Mouse (Mus musculus) megakaryocyte, embryonic 14.5 days (primary cell): ENCODE results near the gene Avil. TPM values are rescaled to one million over a fixed set of nuclear protein-coding genes. Genes with fewer than 3 reads are reported as not detected.
"Not testable (repeated sequence)": the region's sequence is repeated elsewhere in the genome, so short reads cannot be mapped to it uniquely, and the experiment has no call there.

Source experiments
- H3K27me3 ChIP-seq: replicated peaks from 2 replicates; pipeline ENCODE3; 2012; ENCODE audit warnings: inconsistent platforms
- H3K36me3 ChIP-seq: replicated peaks from 2 replicates; pipeline ENCODE3; 2012; ENCODE audit warnings: low read length, inconsistent platforms, mixed read lengths
- H3K4me1 ChIP-seq: 2 replicates; pipeline ENCODE4 v1.6.1; 2012; ENCODE audit warnings: inconsistent platforms
- H3K4me3 ChIP-seq: replicated peaks from 2 replicates; pipeline ENCODE3; 2012; ENCODE audit warnings: moderate library complexity, mild to moderate bottlenecking, inconsistent platforms
- H3K9me3 ChIP-seq: 2 replicates; pipeline ENCODE4 v1.6.1; 2012; ENCODE audit warnings: inconsistent platforms
- FLI1 ChIP-seq: IDR thresholded peaks from 2 replicates; pipeline ENCODE4 v1.6.1; 2012; ENCODE audit warnings: low read length, inconsistent platforms, mixed read lengths
- GATA1 ChIP-seq: IDR thresholded peaks from 3 replicates; pipeline ENCODE4 v1.6.1; 2012; ENCODE audit warnings: mixed read lengths, low read length, inconsistent platforms, borderline replicate concordance
- polyA plus RNA-seq: library from polyadenylated mRNA; stranded (reverse); fragments of >175 nt; gene quantifications from 2 replicates; pipeline ENCODE4 v1.2.3, GENCODE M21; 2012; ENCODE audit warnings: low replicate concordance; ENCODE audit not compliant: insufficient read depth

The Avil gene
- polyA plus RNA-seq, 1 experiment: 0.70 TPM

GRCm38 (mm10) chr10:127058708-127059107 is 58.2 kb downstream of the Avil start:
- Histone ChIP-seq H3K4me1 (peaks cover 36% of the 10 kb centered on the region), H3K36me3 (peaks cover 4% of the 10 kb centered on the region), H3K9me3 (peaks cover 14% of the 10 kb centered on the region), H3K4me3 (peak overlapping the region; percentile 93), H3K27me3 (peaks cover 78% of the 10 kb centered on the region)
- TF ChIP-seq GATA1: no peak
- TF ChIP-seq FLI1: no peak

DNA sequence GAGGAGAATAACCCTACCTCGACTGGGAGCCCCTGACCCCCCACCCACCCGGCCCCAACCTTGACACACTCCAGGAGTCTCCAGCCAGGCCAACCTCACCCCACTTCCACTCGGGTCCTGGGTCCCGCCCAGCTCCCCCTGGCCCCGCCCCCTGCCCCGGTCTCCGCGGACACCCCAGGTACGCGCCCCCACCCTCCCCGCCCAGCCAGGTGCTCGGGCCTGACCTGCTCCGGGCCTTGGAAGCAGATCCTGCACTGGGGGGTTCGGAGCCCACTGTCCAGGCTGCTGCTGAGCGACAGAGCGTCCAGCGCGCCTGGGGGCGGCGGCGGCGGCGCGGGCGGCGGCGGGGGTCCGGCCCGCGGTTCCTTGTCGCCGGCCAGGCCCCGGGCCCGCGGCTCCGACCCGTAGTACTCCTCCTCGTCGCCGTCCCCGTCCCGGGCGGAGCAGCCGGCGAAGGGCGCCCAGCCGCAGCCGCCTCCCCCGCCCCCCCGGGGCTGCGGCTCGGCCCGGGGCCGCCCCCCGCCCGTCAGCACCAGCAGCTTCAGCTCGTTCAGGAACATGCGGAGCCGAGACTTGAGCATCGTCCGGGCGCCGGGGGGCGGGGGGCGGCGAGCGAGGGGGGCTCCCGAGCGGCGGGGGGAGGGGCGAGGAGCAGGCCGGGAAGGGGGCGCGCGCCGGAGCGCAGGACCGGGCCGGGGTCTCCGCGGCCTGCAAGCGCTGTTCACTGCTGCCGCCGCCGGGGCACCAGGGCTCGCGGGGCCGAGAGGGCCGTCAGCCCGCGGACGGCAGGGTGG is 58.9 kb downstream of the Avil start:
- no peak for TF ChIP-seq FLI1
- peaks cover 7% of the 10 kb centered on the region for H3K36me3 ChIP-seq
- peaks cover 14% of the 10 kb centered on the region for H3K9me3 ChIP-seq
- H3K4me3 ChIP-seq: peak overlapping the region; percentile 93
- H3K4me1 ChIP-seq: peaks cover 43% of the 10 kb centered on the region
- H3K27me3 ChIP-seq: peaks cover 72% of the 10 kb centered on the region

GRCm38 (mm10) chr10:127059968-127060916 is 59.7 kb downstream of the Avil start, which contains the start of gene March9:
Gene March9 (minus strand): TSS chr10:127060184.
- peaks cover 52% of the 10 kb centered on the region for H3K4me1 ChIP-seq
- H3K9me3 ChIP-seq: peaks cover 14% of the 10 kb centered on the region
- H3K27me3 ChIP-seq: peaks cover 63% of the 10 kb centered on the region
- peaks cover 15% of the 10 kb centered on the region for H3K36me3 ChIP-seq
- peak within 1 kb of the TSS; percentile 93 for H3K4me3 ChIP-seq
- TF ChIP-seq FLI1 (no peak), GATA1 (no peak)

GRCm38 (mm10) chr10:127061085-127061484 is 60.6 kb downstream of the Avil start:
- H3K4me1 ChIP-seq: peaks cover 60% of the 10 kb centered on the region
- peaks cover 14% of the 10 kb centered on the region for H3K9me3 ChIP-seq
- H3K27me3 ChIP-seq: peaks cover 57% of the 10 kb centered on the region
- peaks cover 23% of the 10 kb centered on the region for H3K36me3 ChIP-seq
- TF ChIP-seq FLI1 (no peak), GATA1 (no peak)
- H3K4me3 ChIP-seq: no peak overlapping the region

GRCm38 (mm10) chr10:127061513-127061912 is 61.0 kb downstream of the Avil start:
- Histone ChIP-seq H3K27me3 (peaks cover 53% of the 10 kb centered on the region), H3K4me1 (peaks cover 63% of the 10 kb centered on the region), H3K4me3 (no peak overlapping the region), H3K9me3 (peaks cover 10% of the 10 kb centered on the region), H3K36me3 (peaks cover 23% of the 10 kb centered on the region)
- TF ChIP-seq FLI1: no peak
- TF ChIP-seq GATA1: no peak

GRCm38 (mm10) chr10:127062101-127062500 is 61.6 kb downstream of the Avil start:
- Histone ChIP-seq H3K27me3 (peaks cover 49% of the 10 kb centered on the region), H3K36me3 (peaks cover 29% of the 10 kb centered on the region), H3K4me1 (peaks cover 69% of the 10 kb centered on the region)
- not testable (repeated sequence) for H3K9me3 ChIP-seq, H3K4me3 ChIP-seq

DNA sequence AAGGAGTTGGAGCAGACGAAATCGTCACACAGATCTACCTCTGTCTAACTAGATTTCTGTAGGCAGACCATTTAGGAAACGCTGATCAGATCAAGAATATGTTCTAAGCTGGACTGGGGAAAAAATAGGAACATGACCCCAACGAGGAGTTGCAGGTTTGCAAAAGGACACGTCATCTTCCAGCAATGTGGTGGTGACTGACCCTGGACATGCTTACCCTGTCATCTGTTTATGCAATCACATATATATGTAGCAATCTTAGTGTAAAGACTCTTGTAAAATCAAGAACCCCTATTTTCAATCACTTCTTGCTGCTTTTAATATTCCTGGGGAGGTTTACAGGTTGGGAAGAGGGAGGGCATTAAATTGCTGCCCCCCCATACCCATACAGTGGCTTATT is 62.0 kb downstream of the Avil start:
- no peak overlapping the region for H3K4me3 ChIP-seq
- no peak for TF ChIP-seq FLI1
- TF ChIP-seq GATA1: no peak
- H3K27me3 ChIP-seq: peaks cover 45% of the 10 kb centered on the region

DNA sequence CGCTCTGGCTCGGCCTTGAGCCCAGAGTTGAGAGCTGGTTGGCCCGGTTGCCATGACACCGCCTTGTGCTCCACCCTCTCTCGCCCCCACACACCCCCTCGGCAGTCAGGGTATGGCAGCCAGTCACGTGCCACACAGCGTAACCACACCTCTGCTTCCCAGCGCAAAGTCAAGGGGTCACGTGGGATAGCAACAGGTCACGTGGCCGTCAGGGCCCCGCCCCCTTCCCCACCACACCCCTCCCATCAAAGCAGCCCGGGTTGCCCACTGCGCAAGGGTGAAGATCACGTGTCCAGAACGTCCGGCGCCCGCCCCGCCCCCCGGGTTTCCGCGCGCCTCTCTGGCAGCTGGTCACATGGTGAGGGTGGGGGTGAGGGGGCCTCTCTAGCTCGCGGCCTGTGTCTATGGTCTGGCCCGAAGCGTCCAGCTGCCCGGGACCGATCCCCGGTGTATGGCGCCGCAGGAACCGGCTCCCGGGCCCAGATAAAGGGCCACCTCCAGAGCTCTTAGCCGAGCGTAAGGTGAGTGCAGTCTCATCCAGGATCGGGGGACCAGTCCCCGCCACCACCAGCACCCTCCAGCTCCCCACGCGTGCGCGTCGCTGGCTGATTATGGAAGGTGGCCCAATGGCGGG is 62.8 kb downstream of the Avil start, which contains the start of gene Cdk4:
Gene Cdk4 (plus strand): TSS at position 296 of the 634 bp plus-strand sequence.
- TF ChIP-seq GATA1: no peak
- TF ChIP-seq FLI1: no peak
- Histone ChIP-seq H3K36me3 (peaks cover 41% of the 10 kb centered on the region), H3K27me3 (peaks cover 36% of the 10 kb centered on the region), H3K4me3 (peak within 1 kb of the TSS; percentile 97), H3K4me1 (peaks cover 71% of the 10 kb centered on the region), H3K9me3 (no peaks in the 10 kb centered on the region)

More for the DNA sequence above, 62.0 kb downstream of the Avil start:
- H3K4me1 ChIP-seq: peaks cover 69% of the 10 kb centered on the region
- H3K36me3 ChIP-seq: peaks cover 33% of the 10 kb centered on the region
- peaks cover 2% of the 10 kb centered on the region for H3K9me3 ChIP-seq
